Mouse (Mus musculus): Measurements from ENCODE around the gene Npl. TPM values are rescaled to one million over a fixed set of nuclear protein-coding genes. Genes with fewer than 3 reads are reported as not detected.
"Not testable (repeated sequence)": the region's sequence is repeated elsewhere in the genome, so short reads cannot be mapped to it uniquely, and the experiment has no call there.

Npl gene
- polyA plus RNA-seq, 1 experiment: 3.6 TPM

GRCm38 (mm10) chr1:153489963-153490362, 59.9 kb downstream of the Npl start:
- no peaks in the 10 kb centered on the region; the same call in 1 of the 2 replicates for H3K4me1 ChIP-seq (ENCODE audit: control insufficient read depth, insufficient read depth, low read length)
- TF ChIP-seq POLR2A (IDR thresholded peaks at IDR 0.05; ENCODE audit: borderline replicate concordance, control insufficient read depth, low read depth, low read length): no peak
- TF ChIP-seq CTCF (IDR thresholded peaks at IDR 0.05; ENCODE audit: control insufficient read depth, insufficient read depth, low read length): no peak
- WGBS: 85% methylated on average over 4 of the region's 4 CpGs
- H3K4me3 ChIP-seq (replicated peaks; ENCODE audit: control insufficient read depth, low read depth, low read length): no peak overlapping the region
- peak overlapping the region; percentile 10; the same call in 1 of the 2 replicates for H3K27ac ChIP-seq (ENCODE audit: control insufficient read depth, insufficient read depth, low read depth, low read length, poor library complexity)

GRCm38 (mm10) chr1:153489540-153489939, 60.3 kb downstream of the Npl start:
- no peak for TF ChIP-seq CTCF (IDR thresholded peaks at IDR 0.05; ENCODE audit: control insufficient read depth, insufficient read depth, low read length)
- no peak for TF ChIP-seq POLR2A (IDR thresholded peaks at IDR 0.05; ENCODE audit: borderline replicate concordance, control insufficient read depth, low read depth, low read length)
- H3K4me1 ChIP-seq (ENCODE audit: control insufficient read depth, insufficient read depth, low read length): no peaks in the 10 kb centered on the region; the same call in 1 of the 2 replicates
- WGBS: 45% methylated on average over 2 of the region's 2 CpGs
- H3K4me3 ChIP-seq (replicated peaks; ENCODE audit: control insufficient read depth, low read depth, low read length): no peak overlapping the region
- H3K27ac ChIP-seq (ENCODE audit: control insufficient read depth, insufficient read depth, low read depth, low read length, poor library complexity): no peak overlapping the region; the same call in 1 of the 2 replicates

- H3K4me1 ChIP-seq (ENCODE audit: control insufficient read depth, insufficient read depth, low read length): no peaks in the 10 kb centered on the region; the same call in 1 of the 2 replicates
These were observed 60.7 kb downstream of the Npl start for GRCm38 (mm10) chr1:153489132-153489531.

GRCm38 (mm10) chr1:153487500-153487879, 62.4 kb downstream of the Npl start, which contains the start of gene Dhx9:
Dhx9 (minus strand) TSS chr1:153487660.
- under 1% methylated on average over 35 of the region's 35 CpGs for WGBS
- no peaks in the 10 kb centered on the region; the same call in 1 of the 2 replicates for H3K4me1 ChIP-seq (ENCODE audit: control insufficient read depth, insufficient read depth, low read length)
- peak; percentile 99 for TF ChIP-seq POLR2A (IDR thresholded peaks at IDR 0.05; ENCODE audit: borderline replicate concordance, control insufficient read depth, low read depth, low read length)
- no peak for TF ChIP-seq CTCF (IDR thresholded peaks at IDR 0.05; ENCODE audit: control insufficient read depth, insufficient read depth, low read length)
- peak within 1 kb of the TSS; percentile 97 for H3K4me3 ChIP-seq (replicated peaks; ENCODE audit: control insufficient read depth, low read depth, low read length)
- peak within 1 kb of the TSS; percentile 61 for H3K27ac ChIP-seq (ENCODE audit: control insufficient read depth, insufficient read depth, low read depth, low read length, poor library complexity)

More at GRCm38 (mm10) chr1:153489132-153489531, 60.7 kb downstream of the Npl start:
- peak; percentile 58 for TF ChIP-seq CTCF (IDR thresholded peaks at IDR 0.05; ENCODE audit: control insufficient read depth, insufficient read depth, low read length)
- no peak for TF ChIP-seq POLR2A (IDR thresholded peaks at IDR 0.05; ENCODE audit: borderline replicate concordance, control insufficient read depth, low read depth, low read length)
- peak overlapping the region; percentile 44; the same call in 1 of the 2 replicates for H3K27ac ChIP-seq (ENCODE audit: control insufficient read depth, insufficient read depth, low read depth, low read length, poor library complexity)
- H3K4me3 ChIP-seq (replicated peaks; ENCODE audit: control insufficient read depth, low read depth, low read length): no peak overlapping the region
- WGBS: 13% methylated on average over 7 of the region's 7 CpGs

GRCm38 (mm10) chr1:153486767-153487499, 62.9 kb downstream of the Npl start:
- no peak for TF ChIP-seq CTCF (IDR thresholded peaks at IDR 0.05; ENCODE audit: control insufficient read depth, insufficient read depth, low read length)
- peak; percentile 47; the same call in 1 of the 2 replicates for TF ChIP-seq POLR2A (IDR thresholded peaks at IDR 0.05; ENCODE audit: borderline replicate concordance, control insufficient read depth, low read depth, low read length)
- peak overlapping the region; percentile 97 for H3K4me3 ChIP-seq (replicated peaks; ENCODE audit: control insufficient read depth, low read depth, low read length)
- H3K27ac ChIP-seq (ENCODE audit: control insufficient read depth, insufficient read depth, low read depth, low read length, poor library complexity): peak overlapping the region; percentile 61
- under 1% methylated on average over 64 of the region's 64 CpGs for WGBS
- no peaks in the 10 kb centered on the region; the same call in 1 of the 2 replicates for H3K4me1 ChIP-seq (ENCODE audit: control insufficient read depth, insufficient read depth, low read length)

- H3K27ac ChIP-seq (ENCODE audit: control insufficient read depth, insufficient read depth, low read depth, low read length, poor library complexity); H3K4me1 ChIP-seq (ENCODE audit: control insufficient read depth, insufficient read depth, low read length): not testable (repeated sequence)
- 8% methylated on average over 6 of the region's 6 CpGs for WGBS
- H3K4me3 ChIP-seq (replicated peaks; ENCODE audit: control insufficient read depth, low read depth, low read length): peak overlapping the region; percentile 97
These were observed 63.7 kb downstream of the Npl start for GRCm38 (mm10) chr1:153486120-153486519.

GRCm38 (mm10) chr1:153485201-153485796, 64.5 kb downstream of the Npl start:
- TF ChIP-seq CTCF (IDR thresholded peaks at IDR 0.05; ENCODE audit: control insufficient read depth, insufficient read depth, low read length) (no peak), POLR2A (IDR thresholded peaks at IDR 0.05; ENCODE audit: borderline replicate concordance, control insufficient read depth, low read depth, low read length) (no peak)
- no peaks in the 10 kb centered on the region; the same call in 1 of the 2 replicates for H3K4me1 ChIP-seq (ENCODE audit: control insufficient read depth, insufficient read depth, low read length)
- whole genome bisulfite sequencing: 5% methylated on average over 2 of the region's 2 CpGs
- H3K4me3 ChIP-seq (replicated peaks; ENCODE audit: control insufficient read depth, low read depth, low read length): no peak overlapping the region
- no peak overlapping the region for H3K27ac ChIP-seq (ENCODE audit: control insufficient read depth, insufficient read depth, low read depth, low read length, poor library complexity)

GRCm38 (mm10) chr1:153481025-153481412, 68.8 kb downstream of the Npl start:
- 83% methylated on average over 1 of the region's 1 CpGs for WGBS
- TF ChIP-seq CTCF (IDR thresholded peaks at IDR 0.05; ENCODE audit: control insufficient read depth, insufficient read depth, low read length) (no peak), POLR2A (IDR thresholded peaks at IDR 0.05; ENCODE audit: borderline replicate concordance, control insufficient read depth, low read depth, low read length) (no peak)
- Histone ChIP-seq H3K27ac (ENCODE audit: control insufficient read depth, insufficient read depth, low read depth, low read length, poor library complexity) (no peak overlapping the region), H3K4me1 (ENCODE audit: control insufficient read depth, insufficient read depth, low read length) (no peaks in the 10 kb centered on the region), H3K4me3 (replicated peaks; ENCODE audit: control insufficient read depth, low read depth, low read length) (no peak overlapping the region)
